Mouse (Mus musculus) C2C12 (cell line): Measurements from ENCODE around the gene Kntc1. TPM values are rescaled to one million over a fixed set of nuclear protein-coding genes. Genes with fewer than 3 reads are reported as not detected.

Experiments used
- H3K27me3 ChIP-seq: one replicate; pipeline ENCODE4 v1.6.1; 2011; ENCODE audit not compliant: control insufficient read depth, insufficient read depth, insufficient read length
- H3K36me3 ChIP-seq: one replicate; pipeline ENCODE4 v1.6.1; 2011; ENCODE audit not compliant: control insufficient read depth, insufficient read depth
- H3K4me3 ChIP-seq: one replicate; pipeline ENCODE4 v1.5.1; 2011; ENCODE audit warnings: mild to moderate bottlenecking, control low read depth; ENCODE audit not compliant: poor library complexity, insufficient read depth, severe bottlenecking
- H3K79me2 ChIP-seq: one replicate; pipeline ENCODE4 v1.6.1; 2011; ENCODE audit not compliant: control insufficient read depth, insufficient read depth
- H3K79me3 ChIP-seq: one replicate; pipeline ENCODE4 v1.6.1; 2011; ENCODE audit warnings: low read depth, control low read depth
- H3ac ChIP-seq: one replicate; pipeline ENCODE3; 2011; ENCODE audit warnings: low read depth; ENCODE audit not compliant: control insufficient read depth, insufficient read length
- CEBPB ChIP-seq: IDR thresholded peaks from one replicate; pipeline ENCODE4 v1.6.1; 2011; ENCODE audit warnings: low read depth, mild to moderate bottlenecking, control low read depth, moderate library complexity
- CTCF ChIP-seq: IDR thresholded peaks from one replicate; pipeline ENCODE4 v1.5.1; 2011; ENCODE audit not compliant: control insufficient read depth, insufficient read depth, insufficient read length
- FOSL1 ChIP-seq: IDR thresholded peaks from one replicate; pipeline ENCODE4 v1.8.0; 2011; ENCODE audit warnings: mild to moderate bottlenecking, low read length; ENCODE audit not compliant: poor library complexity, insufficient read depth, severe bottlenecking
- MAX ChIP-seq: IDR thresholded peaks from one replicate; pipeline ENCODE4 v1.6.1; 2011; ENCODE audit warnings: mild to moderate bottlenecking, control low read depth
- MYOD1 ChIP-seq: IDR thresholded peaks from one replicate; pipeline ENCODE4 v1.6.1; 2011; ENCODE audit warnings: low read depth; ENCODE audit not compliant: control insufficient read depth, insufficient read length
- MYOG ChIP-seq: IDR thresholded peaks from one replicate; pipeline ENCODE4 v1.6.1; 2011; ENCODE audit not compliant: control insufficient read depth, insufficient read length; ENCODE audit errors: extremely low read depth
- USF1 ChIP-seq: IDR thresholded peaks from one replicate; pipeline ENCODE4 v1.6.1; 2011; ENCODE audit warnings: low read depth, mild to moderate bottlenecking, control low read depth, moderate library complexity
- long read RNA-seq, 2 experiments: library from polyadenylated mRNA; unstranded; transcript quantifications; one replicate each; pipeline ENCODE4 v2.0.0; 2019 to 2020
- polyA plus RNA-seq: library from polyadenylated mRNA; unstranded; fragments of >200 nt; fragmentation: generic; extraction: Trizol; gene quantifications from one replicate; pipeline ENCODE4 v1.2.1, GENCODE M21; 2012; ENCODE audit warnings: missing spikeins

The Kntc1 gene
- 15.1 TPM for polyA plus RNA-seq
- long read RNA-seq, experiment 1, partial matches to known transcripts, result 2 of 2 reads
- long read RNA-seq, experiment 1, other reads (novel, unspliced or antisense), result 0 of 2 reads
- long read RNA-seq, experiment 2, full-length matches to known transcripts, result 13 of 21 reads
- long read RNA-seq, experiment 2, partial matches to known transcripts, result 4 of 21 reads
- long read RNA-seq, experiment 2, other reads (novel, unspliced or antisense), result 4 of 21 reads

GRCm38 (mm10) chr5:123749065-123750064 lies at the start of gene Kntc1, which contains the start of gene Rsrc2:
Gene Kntc1 (plus strand): TSS chr5:123749716.
Gene Rsrc2 (minus strand): TSS chr5:123749414.
- Histone ChIP-seq H3ac (peak within 1 kb of the TSS; percentile 76), H3K79me2 (peaks cover 85% of the 10 kb centered on the region), H3K36me3 (peaks cover 31% of the 10 kb centered on the region), H3K27me3 (no peaks in the 10 kb centered on the region), H3K4me3 (peak within 1 kb of the TSS; percentile 62), H3K79me3 (peaks cover 73% of the 10 kb centered on the region)
- peak; percentile 41 for TF ChIP-seq MAX
- no peak for TF ChIP-seq MYOG

GRCm38 (mm10) chr5:123700625-123701024 lies 48.9 kb upstream of the Kntc1 start:
- peak overlapping the region; percentile 18 for H3ac ChIP-seq
- peaks cover 16% of the 10 kb centered on the region for H3K79me2 ChIP-seq
- H3K4me3 ChIP-seq, result no peak overlapping the region
- H3K79me3 ChIP-seq, result peaks cover 5% of the 10 kb centered on the region
- H3K27me3 ChIP-seq, result no peaks in the 10 kb centered on the region
- TF ChIP-seq FOSL1, result no peak
- no peak for TF ChIP-seq USF1
- no peak for TF ChIP-seq MYOG
- H3K36me3 ChIP-seq, result peaks cover 64% of the 10 kb centered on the region

GRCm38 (mm10) chr5:123708598-123708997 lies 40.9 kb upstream of the Kntc1 start:
- no peaks in the 10 kb centered on the region for H3K27me3 ChIP-seq
- TF ChIP-seq MYOG (no peak), MAX (no peak), FOSL1 (no peak), USF1 (no peak), MYOD1 (no peak), CEBPB (no peak)
- no peak overlapping the region for H3K4me3 ChIP-seq
- no peak overlapping the region for H3ac ChIP-seq
- peaks cover 20% of the 10 kb centered on the region for H3K79me2 ChIP-seq
- peaks cover 83% of the 10 kb centered on the region for H3K36me3 ChIP-seq
- peaks cover 3% of the 10 kb centered on the region for H3K79me3 ChIP-seq

GRCm38 (mm10) chr5:123709571-123709970 lies 39.9 kb upstream of the Kntc1 start:
- no peak overlapping the region for H3K4me3 ChIP-seq
- H3ac ChIP-seq, result no peak overlapping the region
- H3K27me3 ChIP-seq, result no peaks in the 10 kb centered on the region
- H3K79me2 ChIP-seq, result peaks cover 26% of the 10 kb centered on the region
- TF ChIP-seq MYOD1, result no peak
- TF ChIP-seq CEBPB, result no peak
- no peak for TF ChIP-seq USF1
- no peak for TF ChIP-seq MAX
- no peak for TF ChIP-seq MYOG
- TF ChIP-seq CTCF, result no peak
- TF ChIP-seq FOSL1, result no peak
- H3K79me3 ChIP-seq, result peaks cover 3% of the 10 kb centered on the region
- peaks cover 86% of the 10 kb centered on the region for H3K36me3 ChIP-seq

- H3K36me3 ChIP-seq, result peaks cover 76% of the 10 kb centered on the region
- H3K27me3 ChIP-seq, result no peaks in the 10 kb centered on the region
Observed at GRCm38 (mm10) chr5:123713782-123714181, 35.7 kb upstream of the Kntc1 start.

GRCm38 (mm10) chr5:123714622-123715021 lies 34.9 kb upstream of the Kntc1 start:
- Histone ChIP-seq H3K27me3 (no peaks in the 10 kb centered on the region), H3K79me2 (peaks cover 70% of the 10 kb centered on the region), H3ac (no peak overlapping the region), H3K4me3 (no peak overlapping the region), H3K36me3 (peaks cover 71% of the 10 kb centered on the region), H3K79me3 (peaks cover 38% of the 10 kb centered on the region)
- TF ChIP-seq FOSL1 (no peak), USF1 (no peak), MAX (no peak), MYOG (no peak), MYOD1 (no peak), CTCF (no peak), CEBPB (no peak)

More at GRCm38 (mm10) chr5:123713782-123714181, 35.7 kb upstream of the Kntc1 start:
- H3K79me3 ChIP-seq, result peaks cover 29% of the 10 kb centered on the region
- H3K4me3 ChIP-seq, result no peak overlapping the region
- TF ChIP-seq CTCF, result no peak
- H3K79me2 ChIP-seq, result peaks cover 61% of the 10 kb centered on the region
- H3ac ChIP-seq, result no peak overlapping the region
